Mouse (Mus musculus) CH12.LX (cell line): ENCODE results near the gene Gm4216. TPM values are rescaled to one million over a fixed set of nuclear protein-coding genes. Genes with fewer than 3 reads are reported as not detected.
"Not testable (repeated sequence)": the region's sequence is repeated elsewhere in the genome, so short reads cannot be mapped to it uniquely, and the experiment has no call there.

ENCODE experiments used
- DNase-seq: peaks from one replicate; pipeline ENCODE4 v3.0.0-alpha.2; 2013; ENCODE audit errors: extremely low read depth
- H3K27ac ChIP-seq: 2 replicates; pipeline ENCODE4 v1.5.1; 2012; ENCODE audit warnings: low read depth, mild to moderate bottlenecking, control low read depth, moderate library complexity; ENCODE audit not compliant: insufficient read depth
- H3K27me3 ChIP-seq: replicated peaks from 2 replicates; pipeline ENCODE3; 2012; ENCODE audit warnings: inconsistent platforms
- H3K36me3 ChIP-seq, 2 experiments: replicated peaks in 1 of 2; 2 replicates each; pipeline versions ENCODE3 to v1.6.1; 2012; ENCODE audit warnings: inconsistent platforms in 1 of 2, low read length in 1 of 2, mild to moderate bottlenecking in 1 of 2, mixed read lengths in 1 of 2, moderate library complexity in 1 of 2; ENCODE audit not compliant: control insufficient read depth in 1 of 2, insufficient read depth in 1 of 2
- H3K4me1 ChIP-seq, 2 experiments: 2 replicates each; pipeline ENCODE4 v1.6.1; 2012; ENCODE audit warnings: inconsistent platforms in 1 of 2, moderate library complexity in 1 of 2; ENCODE audit not compliant: insufficient read depth in 2 of 2, control insufficient read depth in 1 of 2
- H3K4me2 ChIP-seq: 2 replicates; pipeline ENCODE4 v1.6.1; 2012; ENCODE audit warnings: low read depth, mild to moderate bottlenecking, control low read depth; ENCODE audit not compliant: poor library complexity, insufficient read depth, severe bottlenecking
- H3K4me3 ChIP-seq, 3 experiments: fragments of 150-350 bp in 1 of 3; sonication (generic) in 1 of 3; replicated peaks in 1 of 3; 2 replicates each; pipeline versions ENCODE3 to v1.5.1; 2011 to 2012; ENCODE audit warnings: low read depth in 2 of 3, low read length in 2 of 3, mild to moderate bottlenecking in 2 of 3, moderate library complexity in 2 of 3, control low read depth in 1 of 3, improper control_type of control experiment in 1 of 3, inconsistent platforms in 1 of 3, mixed read lengths in 1 of 3; ENCODE audit not compliant: poor library complexity in 1 of 3
- H3K79me2 ChIP-seq: replicated peaks from 2 replicates; pipeline ENCODE4 v1.6.1; 2012; ENCODE audit warnings: mild to moderate bottlenecking, moderate library complexity; ENCODE audit not compliant: control insufficient read depth, poor library complexity, insufficient read depth, severe bottlenecking; ENCODE audit errors: extremely low read depth
- H3K9ac ChIP-seq: 2 replicates; pipeline ENCODE4 v1.6.1; 2012; ENCODE audit warnings: low read depth, mild to moderate bottlenecking, control low read depth, moderate library complexity; ENCODE audit not compliant: insufficient read depth
- H3K9me3 ChIP-seq: replicated peaks from 2 replicates; pipeline ENCODE3; 2012; ENCODE audit warnings: low read length, inconsistent platforms, mixed read lengths
- dilution Hi-C: fragments of 300-500 bp; cut with MboI; formaldehyde crosslinking; loops from 2 replicates; pipeline ENCODE4 v1.14.3; 2020; ENCODE audit warnings: low sequenced_read_pairs; ENCODE audit not compliant: extremely low pct_unique_long_range_greater_than_20kb, extremely low pct_ligation_motif_present
- in situ Hi-C: fragments of 300-500 bp; cut with MboI; formaldehyde crosslinking; loops from 3 replicates; pipeline ENCODE4 v1.14.3; 2019; ENCODE audit warnings: low sequenced_read_pairs, low pct_ligation_motif_present, low pct_unique_long_range_greater_than_20kb, mixed read lengths
- polyA plus RNA-seq: library from polyadenylated mRNA; unstranded; fragments of >175 nt; gene quantifications from 2 replicates; pipeline ENCODE4 v1.2.1, GENCODE M21; 2012; ENCODE audit warnings: low read depth; ENCODE audit not compliant: insufficient read length
- total RNA-seq, 2 experiments: library from RNA; depleted of rRNA; stranded (reverse); fragments of 300-350 nt in 1 of 2; fragments of >200 nt in 1 of 2; gene quantifications; 2 replicates each; pipeline ENCODE4 v1.2.3; 2012 to 2014

Gm4216 gene
- total RNA-seq (2012; rRNA removed) (not detected in 2 replicates), total RNA-seq (2014; rRNA removed) (not detected in 2 replicates), polyA plus RNA-seq (not detected in 2 replicates)

DNA sequence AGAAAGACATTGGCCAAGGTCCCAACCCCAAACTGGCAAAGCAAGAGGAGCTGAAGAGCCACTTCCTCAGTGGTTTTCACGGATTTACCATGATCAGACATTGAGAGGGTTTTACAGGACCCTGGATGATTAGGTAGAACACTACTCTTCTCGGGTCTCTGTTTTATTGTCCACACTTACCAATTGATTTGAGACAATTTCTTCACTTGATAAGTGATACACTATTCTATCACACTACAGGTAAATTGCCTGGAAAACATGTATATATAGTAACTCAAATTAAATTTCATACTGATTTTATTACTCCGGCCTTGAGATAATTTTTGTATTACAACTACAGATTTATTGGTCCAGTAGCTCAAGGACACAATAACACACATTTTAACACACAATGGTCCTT lies at the start of gene Gm4216:
Gene Gm4216, minus strand, starts transcription at position 101 of the 400 bp plus-strand sequence.
- in situ Hi-C loops, DNase-seq, H3K9me3 ChIP-seq, H3K27me3 ChIP-seq, H3K4me3 ChIP-seq, H3K4me2 ChIP-seq, dilution Hi-C loops, H3K4me1 ChIP-seq, H3K27ac ChIP-seq, H3K9ac ChIP-seq, H3K79me2 ChIP-seq, H3K36me3 ChIP-seq: not testable (repeated sequence)

DNA sequence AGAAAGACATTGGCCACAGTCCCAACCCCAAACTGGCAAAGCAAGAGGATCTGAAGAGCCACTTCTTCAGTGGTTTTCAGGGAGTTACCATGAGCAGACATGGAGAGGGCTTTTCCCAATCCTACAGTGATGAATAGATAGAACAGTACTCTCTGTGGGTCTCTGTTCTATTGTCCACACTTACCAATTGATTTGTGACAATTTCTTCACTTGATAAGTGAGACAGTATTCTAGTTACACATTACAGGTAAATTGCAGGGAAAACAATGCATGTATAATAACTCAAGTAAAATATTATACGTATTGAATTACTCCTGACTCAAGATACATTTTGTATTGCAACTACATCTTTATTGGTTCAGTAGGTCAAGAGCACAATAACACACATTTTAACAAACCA lies 47.6 kb upstream of the Gm4216 start, which contains the start of gene Gm8720:
Gene Gm8720, minus strand, starts transcription at position 101 of the 400 bp plus-strand sequence.
- dilution Hi-C loops, DNase-seq, H3K27ac ChIP-seq, H3K9ac ChIP-seq, H3K36me3 ChIP-seq, H3K4me2 ChIP-seq, H3K4me1 ChIP-seq, H3K27me3 ChIP-seq, H3K9me3 ChIP-seq, H3K4me3 ChIP-seq, H3K79me2 ChIP-seq, in situ Hi-C loops: not testable (repeated sequence)

DNA sequence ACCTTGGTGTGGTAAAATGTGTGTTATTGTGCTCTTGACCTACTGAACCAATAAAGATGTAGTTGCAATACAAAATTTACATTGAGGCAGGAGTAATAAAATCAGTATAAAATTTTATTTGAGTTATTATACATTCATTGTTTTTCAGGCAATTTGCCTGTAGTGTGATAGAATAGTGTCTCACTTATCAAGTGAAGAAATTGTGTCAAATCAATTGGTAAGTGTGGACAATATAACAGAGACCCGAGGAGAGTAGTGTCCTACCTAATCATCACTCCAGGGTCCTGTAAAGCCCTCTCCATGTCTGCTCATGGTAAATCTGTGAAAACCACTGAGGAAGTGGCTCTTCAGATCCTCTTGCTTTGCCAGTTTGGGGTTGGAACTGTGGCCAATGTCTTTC lies 35.5 kb upstream of the Gm4216 start, which contains the start of gene Vmn1r163:
Gene Vmn1r163, plus strand, starts transcription at position 301 of the 400 bp plus-strand sequence.
- H3K79me2 ChIP-seq, H3K27me3 ChIP-seq, H3K4me1 ChIP-seq, H3K9ac ChIP-seq, H3K27ac ChIP-seq, H3K9me3 ChIP-seq, H3K36me3 ChIP-seq, H3K4me3 ChIP-seq, dilution Hi-C loops, in situ Hi-C loops, DNase-seq, H3K4me2 ChIP-seq: not testable (repeated sequence)

DNA sequence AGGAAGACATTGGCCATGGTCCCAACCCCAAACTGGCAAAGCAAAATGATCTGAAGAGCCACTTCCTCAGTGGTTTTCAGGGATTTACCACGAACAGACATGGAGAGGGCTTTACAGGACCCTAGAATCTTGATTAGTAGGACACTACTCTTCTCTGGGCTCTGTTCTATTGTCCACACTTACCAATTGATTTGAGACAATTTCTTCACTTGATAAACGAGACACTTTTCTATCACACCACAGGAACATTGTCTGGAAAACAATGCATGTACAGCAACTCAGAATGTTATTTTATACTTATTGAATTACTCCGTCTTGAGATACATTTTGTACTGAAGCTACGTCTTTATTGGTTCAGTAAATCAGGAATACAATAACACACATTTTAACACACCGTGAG lies 35.1 kb downstream of the Gm4216 start, which contains the start of gene Gm4214:
Gene Gm4214, minus strand, starts transcription at position 101 of the 400 bp plus-strand sequence.
- H3K9me3 ChIP-seq, H3K4me2 ChIP-seq, H3K4me1 ChIP-seq, H3K36me3 ChIP-seq, H3K4me3 ChIP-seq, H3K79me2 ChIP-seq, H3K27ac ChIP-seq, H3K9ac ChIP-seq, DNase-seq, H3K27me3 ChIP-seq, in situ Hi-C loops, dilution Hi-C loops: not testable (repeated sequence)

Other genes with a start within 250 kb of the Gm4216 start
- gene Vmn1r158, start 229.1 kb downstream of the Gm4216 start, total RNA-seq (2012; rRNA removed), result not detected in 2 replicates
- gene Vmn1r158, start 229.1 kb downstream of the Gm4216 start, total RNA-seq (2014; rRNA removed), result not detected in 2 replicates
- gene Vmn1r158, start 229.1 kb downstream of the Gm4216 start, polyA plus RNA-seq, result not detected in 2 replicates
- gene Vmn1r159, start 176.3 kb downstream of the Gm4216 start, total RNA-seq (2012; rRNA removed), result not detected in 2 replicates
- gene Vmn1r159, start 176.3 kb downstream of the Gm4216 start, total RNA-seq (2014; rRNA removed), result not detected in 2 replicates
- not detected in 2 replicates for gene Vmn1r159, start 176.3 kb downstream of the Gm4216 start, polyA plus RNA-seq
- not detected in 2 replicates for gene Vmn1r160, start 148.7 kb downstream of the Gm4216 start, total RNA-seq (2012; rRNA removed)
- gene Vmn1r160, start 148.7 kb downstream of the Gm4216 start, total RNA-seq (2014; rRNA removed), result not detected in 2 replicates
- gene Vmn1r160, start 148.7 kb downstream of the Gm4216 start, polyA plus RNA-seq, result not detected in 2 replicates
- not detected in 2 replicates for gene Gm4214, start 35.2 kb downstream of the Gm4216 start, total RNA-seq (2012; rRNA removed)
- not detected in 2 replicates for gene Gm4214, start 35.2 kb downstream of the Gm4216 start, total RNA-seq (2014; rRNA removed)
- not detected in 2 replicates for gene Gm4214, start 35.2 kb downstream of the Gm4216 start, polyA plus RNA-seq
- not detected in 2 replicates for gene Vmn1r163, start 35.6 kb upstream of the Gm4216 start, total RNA-seq (2012; rRNA removed)
- gene Vmn1r163, start 35.6 kb upstream of the Gm4216 start, total RNA-seq (2014; rRNA removed), result not detected in 2 replicates
- gene Vmn1r163, start 35.6 kb upstream of the Gm4216 start, polyA plus RNA-seq, result not detected in 2 replicates
- not detected in 2 replicates for gene Gm8720, start 47.5 kb upstream of the Gm4216 start, total RNA-seq (2012; rRNA removed)
- gene Gm8720, start 47.5 kb upstream of the Gm4216 start, total RNA-seq (2014; rRNA removed), result not detected in 2 replicates
- gene Gm8720, start 47.5 kb upstream of the Gm4216 start, polyA plus RNA-seq, result not detected in 2 replicates
- not detected in 2 replicates for gene Gm10662, start 124.6 kb upstream of the Gm4216 start, total RNA-seq (2012; rRNA removed)
- gene Gm10662, start 124.6 kb upstream of the Gm4216 start, total RNA-seq (2014; rRNA removed), result not detected in 2 replicates
- not detected in 2 replicates for gene Gm10662, start 124.6 kb upstream of the Gm4216 start, polyA plus RNA-seq
- not detected in 2 replicates for gene Vmn1r165, start 197.4 kb upstream of the Gm4216 start, total RNA-seq (2012; rRNA removed)
- gene Vmn1r165, start 197.4 kb upstream of the Gm4216 start, total RNA-seq (2014; rRNA removed), result not detected in 2 replicates
- not detected in 2 replicates for gene Vmn1r165, start 197.4 kb upstream of the Gm4216 start, polyA plus RNA-seq
- gene Vmn1r166, start 231.8 kb upstream of the Gm4216 start, total RNA-seq (2012; rRNA removed), result not detected in 2 replicates
- gene Vmn1r166, start 231.8 kb upstream of the Gm4216 start, total RNA-seq (2014; rRNA removed), result not detected in 2 replicates
- gene Vmn1r166, start 231.8 kb upstream of the Gm4216 start, polyA plus RNA-seq, result not detected in 2 replicates